Mouse (Mus musculus): Measurements from ENCODE around the gene Atpaf1. TPM values are rescaled to one million over a fixed set of nuclear protein-coding genes. Genes with fewer than 3 reads are reported as not detected.
A peak's percentile ranks its signal among the peaks of the same experiment; 100 is the strongest.

Atpaf1 gene
- polyA plus RNA-seq (2012; rRNA removed) = 14.7 and 20.9 TPM in 2 replicates

DNA sequence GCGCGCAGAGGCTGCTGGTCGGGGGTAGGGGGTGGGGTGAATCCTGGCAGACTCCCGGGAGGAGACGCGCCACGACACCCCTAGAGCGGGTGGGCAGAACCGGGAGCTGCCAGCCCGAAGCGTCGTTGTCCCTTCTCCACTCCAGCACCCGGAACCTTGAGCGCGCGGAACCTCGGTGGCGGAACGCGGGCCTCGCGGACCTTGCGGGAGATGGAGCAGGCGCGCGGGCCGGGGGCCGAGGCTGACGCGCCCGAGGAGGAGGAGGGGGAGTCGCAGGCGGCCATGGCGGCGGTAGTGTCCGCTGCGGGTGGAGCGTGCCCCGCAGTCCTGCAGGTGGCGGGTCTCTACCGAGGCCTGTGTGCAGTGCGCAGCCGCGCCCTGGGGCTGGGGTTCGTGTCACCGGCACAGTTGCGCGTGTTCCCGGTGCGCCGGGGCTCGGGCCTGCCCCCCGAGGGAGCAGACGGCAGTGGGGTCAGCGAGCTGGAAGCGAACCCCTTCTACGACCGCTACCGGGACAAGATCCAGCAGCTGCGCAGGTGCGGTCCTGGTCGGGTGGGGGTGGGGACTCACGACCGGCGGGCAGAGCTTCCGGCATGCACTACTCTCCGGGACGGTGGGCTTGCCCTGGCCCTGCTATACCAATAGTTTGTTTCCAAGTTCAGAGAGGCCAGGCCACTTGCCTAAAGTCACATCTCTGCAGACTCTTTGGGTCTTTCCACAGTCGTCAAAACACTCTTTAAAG lies at the start of gene Atpaf1:
Gene Atpaf1 (plus strand): TSS at position 44 of the 742 bp plus-strand sequence.
- no peak for DNase-seq (ENCODE audit: low read depth)

DNA sequence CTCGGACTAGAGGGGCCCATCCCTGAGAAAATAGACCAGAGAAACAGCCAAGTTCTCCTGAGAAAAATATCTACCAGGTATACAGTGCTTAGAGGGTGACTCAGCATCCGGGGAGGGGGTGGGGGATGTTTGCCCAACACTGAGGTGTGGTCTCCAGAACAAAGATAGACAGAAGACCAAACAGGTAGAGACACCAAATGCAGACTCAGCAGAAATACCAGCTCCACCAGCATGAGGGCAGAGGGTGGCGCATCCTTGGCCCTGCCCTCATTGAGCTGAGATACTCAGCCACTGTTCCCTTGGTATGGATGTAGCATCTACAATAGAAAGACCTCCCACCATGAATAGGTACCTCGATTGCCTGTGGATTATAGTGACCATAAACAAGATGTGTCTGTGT lies 49.7 kb upstream of the Atpaf1 start:
- no peak for DNase-seq (ENCODE audit: low read depth)

DNA sequence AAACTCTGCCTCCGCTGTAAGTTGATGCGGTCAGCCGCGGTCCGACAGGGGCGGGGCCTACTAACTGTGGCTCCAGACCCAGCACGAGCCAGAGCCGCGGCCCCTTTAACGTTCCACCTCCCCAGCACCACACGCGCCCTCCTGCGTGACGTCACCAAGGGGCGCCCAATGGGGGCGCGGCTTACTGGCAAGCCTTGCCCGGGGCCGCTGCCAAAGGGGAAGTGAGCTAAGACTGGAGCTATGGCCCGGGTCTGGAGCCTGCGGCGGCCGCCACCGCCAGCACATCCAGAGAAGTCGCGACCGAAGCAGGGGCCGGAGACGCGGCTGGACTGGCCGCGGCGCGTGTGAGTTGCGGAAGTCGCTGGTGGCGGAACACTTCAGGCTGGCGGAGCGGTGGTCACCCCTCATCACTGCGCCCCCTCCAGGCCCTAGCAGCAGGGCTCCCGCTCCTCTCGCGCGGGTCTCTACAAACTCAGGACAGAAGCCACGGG lies 47.0 kb upstream of the Atpaf1 start, which contains the start of gene Efcab14:
Gene Efcab14 (plus strand): TSS at position 194 of the 491 bp plus-strand sequence.
- DNase-seq (ENCODE audit: low read depth) = peak; percentile 44

- no peak for DNase-seq (ENCODE audit: low read depth)
These were observed 46.1 kb upstream of the Atpaf1 start for GRCm38 (mm10) chr4:115738481-115738985.

DNA sequence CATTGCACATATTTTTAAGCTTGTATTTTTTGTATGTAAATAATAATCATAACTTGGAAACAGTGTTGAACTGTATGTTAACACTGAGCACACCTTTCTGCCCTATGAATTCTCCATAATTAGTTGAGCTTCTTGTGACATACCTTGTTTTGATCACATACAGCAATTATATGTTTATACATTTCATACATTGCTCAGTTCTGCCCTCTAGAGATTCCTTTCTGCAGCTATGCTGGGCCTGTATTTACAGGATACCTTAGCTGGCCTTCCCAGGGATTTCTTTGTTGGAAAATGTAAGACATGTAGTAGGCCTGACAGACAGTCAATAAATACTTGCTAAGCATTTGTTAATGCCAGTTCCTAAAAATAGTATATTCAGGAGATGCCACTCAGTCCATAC lies 42.0 kb upstream of the Atpaf1 start:
- no peak for DNase-seq (ENCODE audit: low read depth)

DNA sequence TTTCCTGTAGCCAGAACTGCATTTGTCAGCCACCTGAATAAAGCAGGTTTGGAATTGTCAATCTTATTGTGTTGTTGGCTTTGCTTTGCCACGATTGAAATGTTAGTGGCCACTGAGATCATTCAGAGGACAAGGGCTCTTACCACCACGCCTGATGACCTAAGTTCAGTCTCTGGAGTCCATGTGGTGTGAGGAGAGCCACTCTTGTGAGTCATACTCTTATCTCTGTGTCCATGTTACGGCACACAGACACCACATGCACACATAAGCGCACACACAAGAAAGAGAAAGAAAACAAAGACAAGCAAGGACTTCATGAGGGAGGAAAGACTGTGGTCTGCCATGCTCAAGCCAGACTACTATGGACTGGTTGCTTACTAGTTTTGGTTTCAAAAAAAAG lies 41.5 kb upstream of the Atpaf1 start:
- no peak for DNase-seq (ENCODE audit: low read depth)

GRCm38 (mm10) chr4:115748181-115748580 lies 36.4 kb upstream of the Atpaf1 start:
- DNase-seq (ENCODE audit: low read depth) = no peak

DNA sequence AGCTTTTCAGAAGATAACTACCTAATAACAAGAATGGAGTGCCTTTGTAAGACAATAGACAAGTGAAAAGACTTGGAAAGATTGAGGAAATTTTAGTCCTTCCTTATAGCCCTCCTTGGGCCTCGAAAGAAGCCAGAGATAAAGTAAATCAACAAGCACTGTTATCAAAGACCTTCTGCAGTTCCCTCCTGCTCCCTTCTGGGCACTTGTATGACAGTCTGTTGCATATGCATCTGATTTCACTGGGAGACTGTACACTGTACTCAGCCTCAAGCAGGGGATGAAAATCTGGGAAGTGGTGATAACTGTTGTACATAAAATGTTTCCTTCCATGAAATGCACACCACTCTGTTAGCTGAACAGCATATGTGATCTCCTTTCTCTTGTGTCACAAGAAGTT lies 35.3 kb upstream of the Atpaf1 start:
- no peak for DNase-seq (ENCODE audit: low read depth)

- DNase-seq (ENCODE audit: low read depth) = no peak
These were observed 30.5 kb upstream of the Atpaf1 start for GRCm38 (mm10) chr4:115754101-115754500.

- no peak for DNase-seq (ENCODE audit: low read depth)
These were observed 29.8 kb upstream of the Atpaf1 start for GRCm38 (mm10) chr4:115754851-115755250.

DNA sequence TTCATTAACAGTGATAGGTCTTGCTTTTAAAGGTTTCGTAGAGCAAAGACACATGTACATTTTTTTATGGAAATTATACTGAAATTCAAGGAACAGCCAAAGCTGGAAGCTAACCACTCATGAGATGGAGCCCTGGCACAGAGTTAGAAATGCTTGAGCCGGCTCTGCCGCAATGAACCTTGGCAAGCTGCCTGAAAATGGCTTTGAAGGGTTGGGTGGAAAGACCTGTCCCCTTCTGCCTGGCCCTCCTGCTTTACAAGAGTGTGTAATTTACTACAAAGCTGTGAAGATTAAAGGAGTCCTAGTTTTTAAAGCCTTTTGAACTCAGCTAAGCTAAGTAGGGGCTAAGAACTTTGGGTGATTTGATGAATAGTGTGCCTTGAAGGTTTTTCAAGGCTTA lies 23.4 kb upstream of the Atpaf1 start:
- DNase-seq (ENCODE audit: low read depth) = no peak

GRCm38 (mm10) chr4:115764581-115764980 lies 20.0 kb upstream of the Atpaf1 start:
- no peak for DNase-seq (ENCODE audit: low read depth)

DNA sequence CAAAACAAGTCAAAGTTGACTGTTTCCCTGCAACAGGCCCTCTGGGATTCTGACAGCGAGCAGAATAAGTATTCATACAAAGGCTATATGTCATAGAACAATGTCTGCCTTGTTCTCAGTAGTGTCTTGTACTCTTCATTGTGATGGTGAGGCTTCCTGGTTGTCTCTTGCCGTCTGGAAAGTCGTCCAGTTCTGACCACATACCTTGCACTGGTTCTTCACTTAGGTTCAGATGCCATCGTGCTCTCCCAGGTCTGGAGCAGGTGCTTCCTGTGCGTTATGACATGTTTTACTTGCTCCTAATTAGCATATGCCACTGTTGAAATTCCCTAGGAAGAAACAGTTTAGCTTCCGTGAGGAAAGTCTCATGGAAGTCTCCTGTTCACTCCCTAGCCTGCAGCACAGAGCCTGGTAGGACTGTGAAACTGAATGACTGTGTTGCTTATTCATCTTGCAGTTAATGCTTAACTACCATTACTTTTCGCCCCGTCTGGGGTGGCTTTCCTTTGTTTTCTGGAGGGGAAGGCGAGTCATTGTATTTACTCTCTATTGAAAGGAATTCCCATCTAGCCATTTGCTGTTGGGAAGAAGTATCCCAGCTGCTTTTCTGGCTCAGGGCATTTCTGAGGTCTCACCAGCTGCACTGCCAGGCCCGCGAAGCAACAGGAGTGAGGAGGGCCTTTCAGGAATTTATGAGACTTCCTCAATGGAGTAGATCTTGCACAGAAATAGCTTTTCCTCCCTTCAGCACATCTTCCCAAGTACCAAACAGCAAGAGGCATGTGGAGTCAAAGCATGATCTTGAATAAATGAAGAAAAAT lies 16.8 kb upstream of the Atpaf1 start:
- no peak for DNase-seq (ENCODE audit: low read depth)

GRCm38 (mm10) chr4:115775056-115775455 lies 9.6 kb upstream of the Atpaf1 start:
- peak; percentile 45 for DNase-seq (ENCODE audit: low read depth)

DNA sequence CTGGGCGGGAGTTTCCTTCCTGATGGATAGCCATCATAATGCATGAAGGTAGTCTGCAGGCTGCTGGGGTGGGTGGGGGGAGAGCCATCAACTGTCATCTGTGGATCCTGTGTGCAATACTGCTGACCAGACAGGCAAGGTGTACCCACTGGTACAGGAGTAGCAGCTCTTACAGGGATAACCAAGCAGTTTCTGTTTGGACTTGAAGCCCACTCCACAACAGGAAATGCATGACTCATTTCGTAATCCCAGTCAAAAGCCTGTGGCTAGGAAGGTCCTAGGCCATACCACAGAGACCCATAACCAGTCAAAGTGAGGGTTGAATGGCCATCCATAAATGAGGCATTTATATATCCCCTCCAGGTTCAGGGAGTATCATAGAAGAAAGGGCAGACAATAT lies 7.0 kb upstream of the Atpaf1 start:
- DNase-seq (ENCODE audit: low read depth) = no peak

DNA sequence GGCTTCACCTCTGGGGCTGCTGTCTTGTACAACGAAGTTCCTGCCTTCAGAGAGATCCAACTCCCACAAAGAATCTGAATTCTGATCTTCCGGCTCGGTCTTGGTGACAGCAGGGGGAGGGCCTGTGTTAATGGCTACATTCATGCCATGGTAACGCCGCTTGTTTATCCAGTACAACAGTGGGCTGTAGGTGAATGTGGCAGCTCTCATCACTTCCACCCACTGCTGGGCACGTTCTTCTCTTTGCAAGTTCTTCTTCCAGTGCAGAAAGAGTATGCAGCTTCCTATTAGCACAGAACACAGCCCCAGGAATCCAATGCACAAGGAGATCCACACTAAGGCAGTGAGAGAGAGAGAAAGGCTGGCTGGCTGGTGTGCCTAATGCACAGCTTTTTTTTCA lies 4.3 kb upstream of the Atpaf1 start:
- no peak for DNase-seq (ENCODE audit: low read depth)

DNA sequence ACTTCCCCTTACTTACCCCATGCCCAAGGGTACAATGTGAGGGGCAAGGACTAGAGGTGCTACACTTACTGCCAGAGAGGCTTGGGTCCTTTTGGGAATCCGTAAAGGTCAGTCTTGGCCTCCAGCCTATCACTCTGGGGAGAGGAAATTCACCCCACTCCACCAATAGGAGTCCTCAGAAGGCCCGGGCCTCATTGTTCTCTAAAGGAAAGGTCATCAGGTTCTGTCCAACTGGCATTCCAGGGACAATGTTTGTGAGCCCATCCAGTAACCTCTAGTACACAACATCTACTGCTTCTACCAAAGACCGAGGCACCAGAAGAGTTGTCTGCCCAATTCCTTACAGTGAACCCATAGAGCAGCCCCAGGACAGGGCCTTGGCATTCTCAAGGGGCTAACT lies 3.7 kb upstream of the Atpaf1 start, which contains the start of gene Tex38:
Gene Tex38 (minus strand): TSS at position 101 of the 400 bp plus-strand sequence.
- no peak for DNase-seq (ENCODE audit: low read depth)

- no peak for DNase-seq (ENCODE audit: low read depth)
These were observed 2.4 kb upstream of the Atpaf1 start for GRCm38 (mm10) chr4:115782026-115782805.

DNA sequence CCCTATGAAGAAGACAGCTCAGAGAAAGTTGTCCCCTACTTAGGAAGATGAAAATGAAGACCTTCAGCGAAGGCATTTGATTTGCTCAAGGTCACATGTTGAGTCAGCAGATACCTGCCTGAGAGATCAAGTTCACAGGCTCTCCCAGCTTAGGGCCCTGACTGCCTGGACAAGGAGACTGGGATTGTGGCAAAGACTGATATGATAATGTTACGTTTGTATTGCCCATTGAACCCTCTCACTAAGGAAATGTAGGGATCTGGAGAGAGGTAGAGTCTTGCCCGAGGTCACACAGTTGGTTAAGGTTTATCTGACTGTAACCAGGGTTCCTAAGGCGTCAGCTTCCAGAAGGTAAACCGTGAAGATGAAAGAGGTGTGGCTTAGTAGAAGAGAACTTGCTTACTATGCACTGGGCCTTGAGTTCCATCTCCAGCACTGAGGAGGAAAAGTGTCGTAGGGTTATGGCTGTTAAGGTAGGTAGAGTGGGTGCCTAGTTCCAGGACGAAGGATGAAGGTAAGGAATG lies 961 bp downstream of the Atpaf1 start:
- no peak for DNase-seq (ENCODE audit: low read depth)

GRCm38 (mm10) chr4:115790864-115791263 lies 6.3 kb downstream of the Atpaf1 start:
- DNase-seq (ENCODE audit: low read depth) = no peak

DNA sequence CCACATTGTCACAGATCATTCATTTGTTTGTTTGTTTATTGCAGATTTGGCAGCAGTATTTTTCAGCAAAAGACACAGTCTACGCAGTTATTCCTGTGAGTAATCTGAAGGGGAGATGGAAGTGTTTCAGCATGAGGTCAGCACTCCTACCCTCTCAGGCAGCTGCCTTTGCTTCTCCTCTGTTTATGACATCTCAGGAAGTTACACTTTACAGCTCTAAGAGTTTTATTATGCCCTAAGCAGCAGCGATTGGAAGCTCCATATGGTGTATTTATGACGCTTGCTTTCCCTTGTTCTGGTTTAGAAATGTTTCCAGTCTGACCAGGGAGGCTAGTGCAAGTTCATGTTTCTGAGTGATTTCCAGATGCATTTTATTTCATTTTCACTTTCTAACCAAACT lies 10.7 kb downstream of the Atpaf1 start:
- DNase-seq (ENCODE audit: low read depth) = no peak

All from gonadal fat pad, adult 2 months (tissue).